Mouse (Mus musculus) mesoderm, embryonic 11.5 days (tissue): ENCODE measurements around the gene Srrt.

Experiments used
- DNase-seq: peaks from one replicate; pipeline ENCODE4 v3.0.0-alpha.2; 2012; ENCODE audit warnings: low read depth, low spot score

Gene Srrt

DNA sequence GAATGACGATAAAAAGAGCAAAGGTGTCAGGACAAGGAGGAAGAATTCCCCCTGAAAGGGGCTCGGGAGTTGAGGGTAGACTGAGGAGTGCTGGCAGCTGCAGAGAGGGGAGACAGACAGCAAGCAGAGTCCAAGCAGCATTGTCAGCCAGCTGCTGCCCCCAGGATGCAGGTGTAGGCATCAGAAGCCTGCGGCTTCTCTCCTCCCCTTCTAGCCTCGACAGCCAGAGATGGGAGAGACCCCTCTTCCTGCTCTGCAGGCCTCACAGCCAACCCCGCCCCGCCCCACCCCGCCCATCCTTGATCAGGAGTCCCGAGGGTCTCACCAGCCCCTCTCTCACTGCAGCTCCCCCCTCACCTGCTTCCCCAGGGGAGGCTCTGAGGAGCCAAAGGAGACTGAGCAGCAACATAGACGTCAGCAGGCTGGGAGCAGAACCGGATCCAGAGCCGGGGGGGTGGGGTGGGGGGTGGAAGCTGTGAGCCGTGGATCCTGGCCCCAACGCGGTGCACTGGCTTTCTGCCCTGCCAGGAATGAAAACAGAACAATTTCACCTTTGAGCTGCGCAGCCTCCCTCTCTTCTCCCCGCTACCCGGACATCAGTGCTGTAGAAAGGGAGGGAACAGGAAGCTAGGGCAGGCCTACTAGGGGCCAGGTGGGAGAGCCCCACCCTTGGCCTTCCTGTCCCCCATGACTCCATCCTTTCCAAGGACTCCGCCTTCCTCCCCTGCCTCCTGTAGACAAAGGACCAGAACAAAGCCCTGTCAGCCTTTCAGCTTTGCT is 39.2 kb downstream of the Srrt start:
- no peak for DNase-seq

DNA sequence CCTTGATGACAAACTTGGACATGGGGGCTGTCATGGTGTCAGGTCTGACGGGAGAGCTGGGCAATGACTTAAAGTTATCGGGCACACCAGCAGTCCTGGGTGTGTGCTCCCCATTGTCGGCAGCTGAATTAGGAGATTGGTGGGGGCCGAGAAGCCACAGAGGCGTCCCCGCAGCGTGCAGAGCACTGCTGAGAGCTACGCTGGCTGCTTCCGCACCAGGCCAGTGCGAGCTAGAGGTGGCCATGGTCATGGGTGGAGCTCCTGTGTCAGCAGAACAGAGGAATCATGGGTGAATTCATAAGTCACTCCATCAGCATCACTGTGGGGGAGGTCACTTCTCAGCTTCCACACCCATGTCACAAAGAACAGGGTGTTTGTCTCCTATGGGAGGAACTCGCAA is 42.7 kb downstream of the Srrt start:
- DNase-seq: no peak

DNA sequence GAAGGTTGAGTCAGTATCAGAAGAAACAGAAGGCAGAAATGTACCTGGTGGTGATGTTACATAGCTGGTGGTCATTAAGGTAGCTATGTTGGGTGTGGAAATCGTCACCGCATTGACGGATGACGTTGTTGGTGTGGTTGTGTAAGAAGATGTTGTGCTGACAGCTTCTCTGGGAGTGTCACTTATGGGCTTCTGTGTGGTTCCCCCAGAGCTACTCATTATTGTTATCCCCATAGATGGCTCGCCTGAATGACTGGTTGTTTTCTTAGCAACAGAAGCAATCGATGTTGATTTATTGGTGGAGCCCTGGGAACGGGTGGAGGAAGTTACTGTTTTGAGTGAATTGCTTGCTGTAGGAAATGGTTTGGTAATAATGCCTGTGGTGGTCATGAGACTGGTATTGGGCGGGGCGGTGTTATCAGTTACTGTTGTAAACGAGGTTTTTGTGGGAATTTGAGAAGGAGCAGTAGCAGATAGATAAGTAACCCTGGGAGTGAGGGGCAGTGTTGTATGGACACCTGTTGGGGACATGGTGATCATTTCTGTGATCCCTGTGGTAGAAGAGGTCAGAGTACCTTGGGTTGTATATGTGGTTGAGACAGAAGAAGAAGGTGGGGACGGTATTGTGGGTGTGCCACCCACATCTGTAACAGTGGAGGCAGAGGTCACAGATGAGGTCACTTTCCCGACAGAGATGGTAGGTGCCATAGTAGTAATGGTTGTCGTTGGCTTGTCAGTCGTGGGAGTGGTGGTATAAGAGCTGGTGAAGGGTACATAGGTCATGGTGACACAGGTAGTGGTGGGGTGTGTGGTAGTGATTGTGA is 43.4 kb downstream of the Srrt start:
- DNase-seq: no peak
